19 mouse cellular contexts compared by ENCODE assay signal in genomic region chr8:10919620-10920019, GRCm38 (mm10).
DNase-seq lines count a peak whose midpoint lies in the region; TF ChIP-seq lines count a peak whose summit lies in the region.
"Had no signal": no experiment of that assay in that cellular context is flagged by ENCODE, and none has a peak within 500 bp of the region (broad histone marks: within the 10 kb centered on the region; RNA-seq: fewer than 3 reads in every experiment).

No protein-coding gene starts in this region.

- peaks cover 51% of the 10 kb centered on the region for H3K4me1 ChIP-seq in heart, embryonic 10.5 days
- H3K4me1 ChIP-seq in cerebellum, adult 2 months (ENCODE audit: control insufficient read depth, insufficient read depth, low read length), result no peaks in the 10 kb centered on the region; the same call in 1 of the 2 replicates

- H3K4me3 ChIP-seq in heart, embryonic 10.5 days, result no peak overlapping the region
- H3K4me3 ChIP-seq in cerebellum, adult 2 months (replicated peaks; ENCODE audit: insufficient read depth, low read depth, low read length), result no peak overlapping the region
- H3K4me3 ChIP-seq: layer of hippocampus, adult 2 months; neural tube, embryonic 15.5 days had no signal

- no peaks in the 10 kb centered on the region for H3K9me3 ChIP-seq in heart, embryonic 10.5 days
- H3K9me3 ChIP-seq: neural tube, embryonic 15.5 days had no signal

- WGBS in heart, embryonic 10.5 days, result 81% methylated on average over 5 of the region's 5 CpGs
- WGBS in cerebellum, adult 2 months, result 41% methylated on average over 5 of the region's 5 CpGs

- intact Hi-C loops in heart, postnatal 36 days (cut with DNase I), result no loop called here

- H3K27ac ChIP-seq in heart, embryonic 10.5 days, result peak overlapping the region; percentile 91
- H3K27ac ChIP-seq in cerebellum, adult 2 months (ENCODE audit: insufficient read depth, low read length), result no peak overlapping the region
- H3K27ac ChIP-seq: hindbrain, postnatal 0 days; layer of hippocampus, adult 2 months; neural tube, embryonic 15.5 days; stomach, postnatal 0 days had no signal

- no peaks in the 10 kb centered on the region for H3K36me3 ChIP-seq in heart, embryonic 10.5 days
- H3K36me3 ChIP-seq: neural tube, embryonic 15.5 days had no signal

- DNase-seq in adrenal gland, postnatal 25 days, result peak; percentile 21
- DNase-seq in adrenal gland, adult 8-10 months, result no peak
- DNase-seq in heart, embryonic 10.5 days (ENCODE audit: low spot score), result no peak
- no peak for DNase-seq in heart, postnatal 36 days
- DNase-seq in 3T3-L1 (ENCODE audit: low read depth, low spot score), result peak; percentile 25
- DNase-seq in adrenal gland, postnatal 36 days, result peak; percentile 45 to 58
- no peak for DNase-seq in spleen, adult 12 weeks (ENCODE audit: low spot score)
- DNase-seq in cerebellum, adult 2 months, result no peak
- DNase-seq: cerebellum, adult 9-11 months; forebrain, postnatal 0 days; lung, adult 18-20 months; right cerebral cortex, adult 18-20 months; right cerebral cortex, postnatal 4 days; thymus, adult 2 months; thymus, postnatal 4 days had no signal

- no peak for TF ChIP-seq CTCF in cerebellum, adult 2 months (IDR thresholded peaks at IDR 0.05; ENCODE audit: borderline replicate concordance, insufficient read depth, low read depth, low read length)

- no peaks in the 10 kb centered on the region for H3K27me3 ChIP-seq in heart, embryonic 10.5 days (ENCODE audit: insufficient read depth, poor library complexity, severe bottlenecking)
- no peaks in the 10 kb centered on the region for H3K27me3 ChIP-seq in cerebellum, adult 2 months (ENCODE audit: control insufficient read depth, insufficient read depth, low read length)

- TF ChIP-seq POLR2A in cerebellum, adult 2 months (IDR thresholded peaks at IDR 0.05; ENCODE audit: borderline replicate concordance, insufficient read depth, low read length), result no peak

Comparison
In these comparisons a context has a peak if more than half of its experiments do, and no peak if none do; other contexts are left out.
1. DNase-seq: peak in adrenal gland, postnatal 25 days (single experiment), 3T3-L1 (single experiment) and adrenal gland, postnatal 36 days (2 of 2); none in adrenal gland, adult 8-10 months (single experiment), heart, embryonic 10.5 days (single experiment), heart, postnatal 36 days (0 of 2), spleen, adult 12 weeks (single experiment) and cerebellum, adult 2 months (0 of 2).